Mouse (Mus musculus): ENCODE measurements at regions not wholly inside any gene's neighbourhood (a gene's known extent, or its start where the extent isn't known, plus 50 kb on each side); places are given as distances from the start of the nearest gene placed in this dataset.

GRCm38 (mm10) chr10:42094274-42095000, 76.2 kb upstream of the Armc2 start:
- DNase-seq = no peak

- no peak for DNase-seq
These were observed 75.0 kb upstream of the Armc2 start for GRCm38 (mm10) chr10:42093176-42093759.

DNA sequence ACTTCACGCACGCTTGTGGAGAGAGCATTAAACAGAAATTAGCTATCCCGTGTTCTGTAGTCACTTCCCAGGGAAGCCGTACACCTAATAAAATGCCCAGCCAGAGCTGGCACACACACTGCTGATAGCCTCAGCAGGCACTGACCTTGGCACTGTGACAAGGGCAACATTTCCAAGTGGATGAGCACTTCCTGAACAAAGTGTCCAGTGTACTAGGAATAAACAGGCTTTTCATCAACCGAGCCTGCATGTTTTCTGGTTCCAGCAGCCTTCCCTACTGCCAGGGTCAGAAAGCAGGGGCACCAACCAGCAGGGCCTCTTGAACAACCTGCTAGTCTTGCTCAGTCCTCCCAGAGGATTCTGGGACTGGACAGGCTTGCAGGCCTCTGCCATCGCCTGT, 74.3 kb upstream of the Armc2 start:
- peak; percentile 92 for DNase-seq

DNA sequence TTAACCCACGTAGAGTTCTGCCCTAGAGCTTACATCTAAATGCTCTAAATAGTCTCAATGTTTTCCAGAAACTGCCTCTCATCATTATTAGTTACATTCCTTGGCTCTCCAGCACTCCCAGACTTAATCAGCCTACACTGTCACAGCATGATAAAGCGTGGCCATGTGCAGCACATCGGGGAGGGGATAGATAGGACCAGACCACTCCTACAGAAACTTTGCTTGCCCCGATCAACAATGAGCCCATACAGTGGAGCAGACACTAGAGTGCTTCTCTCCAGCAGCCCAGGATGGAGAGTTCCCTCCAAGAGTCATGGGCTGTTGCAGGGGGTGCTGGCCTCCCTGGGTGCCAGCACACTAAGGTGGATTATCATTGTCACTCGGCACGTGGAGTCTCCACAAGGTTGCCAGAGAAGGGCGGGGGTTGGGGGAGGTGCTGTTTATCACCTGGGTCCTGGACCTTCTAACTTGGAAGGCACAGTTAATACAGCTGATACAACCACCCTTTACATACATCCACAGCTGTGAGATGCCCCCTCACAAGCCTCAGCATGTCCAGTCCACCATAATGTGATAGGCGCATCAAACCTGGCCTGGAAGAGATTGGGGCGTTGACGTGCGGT, 73.4 kb upstream of the Armc2 start:
- DNase-seq = no peak

- DNase-seq = no peak
These were observed 72.6 kb upstream of the Armc2 start for GRCm38 (mm10) chr10:42090806-42091205.

DNA sequence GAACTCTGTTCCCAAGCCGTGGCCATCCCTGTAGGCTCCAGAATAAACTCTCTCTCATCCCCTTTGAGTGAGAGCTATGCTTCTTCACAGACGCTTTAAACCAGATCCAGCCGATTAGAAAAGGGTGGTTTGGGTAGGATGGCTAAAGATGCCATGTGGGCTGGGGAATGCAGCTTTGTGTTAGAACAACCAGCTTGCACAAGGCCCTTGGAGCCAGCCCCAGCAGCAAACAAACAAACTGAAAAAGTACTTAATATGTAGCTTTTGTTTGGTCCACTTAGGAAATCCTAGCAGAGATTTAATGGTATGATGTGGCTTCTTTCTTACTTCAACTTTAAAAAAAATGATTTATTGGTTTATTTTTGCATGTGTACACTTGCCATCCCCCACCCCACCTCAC, 71.9 kb upstream of the Armc2 start:
- DNase-seq = no peak

DNA sequence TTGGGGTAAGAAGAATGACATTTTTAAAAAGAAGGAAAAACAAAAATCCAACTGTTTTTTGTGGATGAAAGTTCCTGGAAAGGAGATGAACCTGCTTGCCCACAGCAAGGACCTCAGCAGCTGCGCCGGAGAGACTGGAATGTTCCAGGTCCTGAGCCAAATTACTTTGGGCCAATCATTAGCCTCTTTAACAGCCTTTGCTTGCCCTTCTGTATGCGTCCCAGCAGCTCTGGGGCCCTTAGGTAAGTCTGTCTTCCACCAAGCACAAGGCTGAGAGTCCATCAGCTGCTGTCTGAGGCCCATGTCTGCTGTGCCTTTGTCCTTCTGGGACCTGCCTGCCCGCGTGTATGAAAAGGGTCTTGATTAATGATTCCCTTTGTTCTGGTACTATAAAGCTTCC, 71.4 kb upstream of the Armc2 start:
- no peak for DNase-seq

- DNase-seq = peak; percentile 62
These were observed 71.0 kb upstream of the Armc2 start for GRCm38 (mm10) chr10:42089235-42089625.

GRCm38 (mm10) chr10:42088570-42089234, 70.5 kb upstream of the Armc2 start:
- DNase-seq = no peak

DNA sequence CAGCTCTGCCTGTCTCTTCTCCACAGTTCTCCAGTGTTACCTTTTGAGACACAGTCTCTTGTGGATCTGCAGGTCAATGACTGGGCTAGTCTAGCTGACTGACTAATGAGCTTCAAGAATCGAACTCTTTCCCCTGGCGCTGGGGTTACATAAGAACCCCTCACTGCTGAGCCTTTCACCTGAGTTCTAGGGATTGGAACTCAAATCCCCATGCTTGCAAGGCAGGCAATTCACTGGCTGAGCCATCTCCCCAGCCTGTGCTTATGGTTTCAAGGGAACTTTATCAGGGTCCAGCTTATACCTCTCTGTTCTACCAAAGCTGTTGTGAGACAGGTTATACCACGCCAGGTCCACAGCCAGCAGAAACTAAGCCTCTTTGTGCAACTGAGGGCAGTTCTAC, 69.7 kb upstream of the Armc2 start:
- DNase-seq = no peak

DNA sequence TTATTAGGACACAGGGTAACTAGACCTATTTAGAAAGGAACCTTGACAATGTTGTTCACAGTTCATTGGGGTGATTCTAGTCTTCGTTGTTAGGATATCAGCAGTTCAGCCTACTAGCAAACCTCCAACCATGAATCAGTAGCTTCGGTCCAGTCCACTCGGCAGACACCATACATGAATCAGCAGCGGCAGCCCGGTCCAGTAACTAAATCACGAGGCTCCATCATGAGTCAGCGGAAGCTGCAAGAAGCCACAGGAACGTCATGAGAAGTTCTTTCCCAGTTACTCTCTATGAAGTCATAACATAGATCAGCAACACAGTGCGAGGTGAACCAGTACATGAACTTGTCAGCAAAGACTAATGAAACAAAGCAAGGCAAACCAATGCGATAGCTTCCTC, 68.4 kb upstream of the Armc2 start:
- DNase-seq = no peak

DNA sequence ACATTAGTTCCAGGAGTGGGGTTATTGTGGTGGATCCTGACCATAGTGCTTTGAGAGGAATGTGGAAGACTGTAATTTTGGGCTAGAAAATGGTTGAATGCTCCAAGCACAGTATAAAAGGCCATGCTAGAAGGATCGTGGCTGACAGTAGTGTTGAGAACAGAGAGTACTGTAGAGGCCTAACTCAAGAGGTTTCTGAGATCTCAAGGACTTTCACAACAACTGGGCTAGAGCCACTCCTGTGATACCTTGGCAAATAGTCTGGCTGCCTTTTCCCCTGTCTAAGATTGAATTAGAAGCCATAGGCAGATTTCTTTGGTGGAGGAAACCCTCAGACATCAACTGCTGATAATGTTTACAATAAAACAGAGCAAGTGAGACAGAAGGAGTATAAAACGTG, 67.1 kb upstream of the Armc2 start:
- DNase-seq = no peak

DNA sequence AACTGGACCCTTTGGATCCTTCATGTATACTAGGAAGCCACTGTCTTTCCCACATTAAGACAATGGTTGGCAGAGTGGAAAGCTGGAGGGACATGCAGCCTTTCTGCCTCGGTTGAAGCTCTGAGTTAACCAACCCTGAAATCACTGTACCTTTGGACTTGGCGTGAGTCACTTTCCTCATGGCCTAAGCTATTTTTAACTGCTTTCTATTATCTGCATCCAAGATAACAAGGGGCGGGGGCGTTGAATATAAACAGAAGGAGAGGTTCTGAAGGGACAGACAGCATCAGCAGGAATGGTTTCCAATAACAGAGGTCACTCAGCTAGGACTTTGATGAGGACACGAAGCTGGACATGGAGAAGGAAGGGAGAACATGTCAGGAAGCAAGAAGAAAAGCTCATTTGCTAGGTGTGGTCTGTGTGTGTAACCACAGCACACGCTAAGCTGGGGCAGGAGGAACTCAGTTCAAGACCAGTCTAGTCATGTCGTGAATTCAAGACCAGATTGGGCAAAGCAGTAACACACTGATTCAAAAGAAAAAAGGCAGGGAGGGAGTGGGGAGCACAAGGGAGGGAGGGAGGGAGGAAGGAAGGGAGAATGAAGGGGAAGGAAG, 64.1 kb upstream of the Armc2 start:
- no peak for DNase-seq

DNA sequence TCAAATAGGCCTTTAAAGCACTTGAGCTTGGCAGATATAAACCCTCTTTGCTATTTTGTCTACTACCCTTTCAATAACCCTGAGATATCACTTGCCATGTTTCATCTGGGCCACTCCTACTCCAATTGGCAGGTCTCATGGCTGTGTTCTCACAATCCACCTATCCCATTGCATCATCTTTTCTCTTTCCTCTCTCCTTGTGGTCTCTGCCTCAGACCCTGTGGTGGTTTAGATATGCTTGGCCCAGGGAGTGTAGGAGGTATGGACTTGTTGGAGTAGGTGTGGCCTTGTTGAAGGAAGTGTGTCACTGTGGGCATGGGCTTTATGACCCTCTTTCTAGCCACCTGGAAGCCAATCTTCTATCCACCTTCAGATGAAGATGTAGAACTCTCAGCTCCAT, 61.5 kb upstream of the Armc2 start:
- DNase-seq = no peak

- DNase-seq = no peak
These were observed 58.5 kb upstream of the Armc2 start for GRCm38 (mm10) chr10:42076711-42077110.

DNA sequence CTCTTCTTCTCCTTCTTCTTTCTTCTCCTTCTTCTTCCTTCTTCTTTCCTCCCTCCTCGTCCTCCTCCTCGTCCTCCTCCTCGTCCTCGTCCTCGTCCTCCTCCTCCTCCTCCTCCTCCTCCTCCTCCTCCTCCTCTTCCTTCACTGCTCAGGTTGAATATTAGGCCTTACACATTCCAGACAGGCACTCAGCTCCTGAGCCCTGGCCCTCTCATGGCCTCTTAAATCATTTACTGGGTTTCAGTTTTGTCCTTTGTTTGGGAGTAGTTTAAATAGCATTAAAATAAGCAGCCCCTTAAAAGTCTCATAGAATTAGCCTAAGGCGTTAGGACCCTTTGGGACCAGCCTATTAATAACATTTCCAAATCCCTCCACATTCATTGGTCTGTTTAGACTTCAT, 57.3 kb upstream of the Armc2 start:
- DNase-seq = no peak

DNA sequence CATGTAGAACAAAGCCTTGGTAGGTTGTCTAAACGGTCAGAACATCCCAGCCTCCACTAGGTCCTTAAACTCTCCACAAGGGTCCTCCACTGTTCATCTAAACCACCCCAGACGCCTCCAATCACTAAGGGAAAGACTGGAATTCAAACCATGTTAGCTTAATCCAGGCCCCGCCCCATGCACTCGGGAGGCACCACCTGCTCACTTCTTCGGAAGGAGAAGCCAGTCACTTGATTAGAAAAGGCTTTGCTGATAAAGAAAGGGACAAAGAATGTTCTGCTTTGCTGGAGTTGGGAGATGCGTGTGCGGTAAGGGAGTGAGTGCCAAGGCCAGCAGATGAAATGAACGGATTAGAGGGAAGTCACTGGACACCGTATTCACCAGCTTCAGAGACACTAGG, 54.5 kb upstream of the Armc2 start:
- no peak for DNase-seq

GRCm38 (mm10) chr10:42072131-42072530, 53.9 kb upstream of the Armc2 start:
- no peak for DNase-seq

- DNase-seq = no peak
These were observed 53.3 kb upstream of the Armc2 start for GRCm38 (mm10) chr10:42071404-42072024.

GRCm38 (mm10) chr10:42070611-42071403, 52.6 kb upstream of the Armc2 start:
- peak; percentile 80 for DNase-seq

DNA sequence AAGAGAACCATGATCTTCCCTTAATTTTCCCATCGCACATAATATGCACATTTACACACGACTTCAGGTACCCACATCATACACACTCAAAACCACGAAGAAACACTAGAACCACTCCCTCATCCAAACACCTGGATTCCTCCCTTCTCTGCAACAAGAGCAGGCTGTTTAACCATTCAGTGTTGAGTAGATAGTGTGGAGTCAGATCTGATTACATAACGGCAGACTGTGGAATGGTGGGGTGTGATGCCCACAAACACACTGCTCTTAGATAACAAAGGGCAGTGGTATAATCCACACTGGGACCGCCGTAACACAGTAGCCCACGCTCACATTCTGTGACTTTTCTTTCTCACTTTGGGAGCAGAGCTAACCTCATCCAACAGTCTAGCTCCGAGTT, 51.5 kb upstream of the Armc2 start:
- DNase-seq = no peak

DNA sequence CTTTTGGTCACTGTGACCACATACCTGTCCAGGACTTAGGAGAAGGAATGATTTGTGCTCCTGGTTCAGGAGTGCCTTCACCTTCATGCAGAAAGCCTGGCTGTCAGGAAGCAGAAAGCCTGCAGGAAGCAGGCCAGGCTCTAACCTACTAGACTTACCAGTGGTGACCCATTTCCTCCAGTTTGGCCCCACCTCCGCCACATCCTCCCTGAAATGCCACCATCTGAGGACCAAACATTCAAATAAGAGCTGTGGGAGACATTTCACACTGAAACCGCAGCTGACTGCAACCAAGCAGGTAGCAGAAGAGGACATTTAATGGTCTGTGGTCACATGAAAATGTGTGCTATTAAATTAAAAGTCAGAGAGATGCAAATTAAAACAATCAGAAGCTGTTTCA, 50.3 kb upstream of the Armc2 start:
- DNase-seq = no peak
